Mouse (Mus musculus) embryonic facial prominence, embryonic 14.5 days (tissue): ENCODE measurements around the gene Epgn. TPM values are rescaled to one million over a fixed set of nuclear protein-coding genes. Genes with fewer than 3 reads are reported as not detected.

Source experiments
- ATAC-seq: fragments of 200-750 bp; cut with Nextera tagmentation; 2 replicates; pipeline ENCODE4 v1.8.0; 2017; ENCODE audit warnings: low read depth, moderate number of reproducible peaks, moderate TSS enrichment
- DNase-seq: peaks from one replicate; pipeline ENCODE4 v3.0.0-alpha.2; 2015; ENCODE audit warnings: low spot score
- H3K27ac ChIP-seq: fragments of 300-500 bp; sonication (generic); replicated peaks from 2 replicates; pipeline ENCODE4 v1.5.1; 2014; ENCODE audit warnings: low read depth, mild to moderate bottlenecking, low read length, moderate library complexity
- H3K27me3 ChIP-seq: fragments of 300-500 bp; sonication (generic); replicated peaks from 2 replicates; pipeline ENCODE4 v1.6.1; 2014; ENCODE audit warnings: low read length; ENCODE audit not compliant: control insufficient read depth, insufficient read depth
- H3K36me3 ChIP-seq: fragments of 300-500 bp; sonication (generic); 2 replicates; pipeline ENCODE4 v1.6.1; 2014; ENCODE audit warnings: low read length, mixed read lengths; ENCODE audit not compliant: control insufficient read depth, insufficient read depth
- H3K4me1 ChIP-seq: fragments of 300-500 bp; sonication (generic); 2 replicates; pipeline ENCODE4 v1.6.1; 2014; ENCODE audit warnings: antibody characterized with exemption, low read length; ENCODE audit not compliant: control insufficient read depth, insufficient read depth
- H3K4me2 ChIP-seq: fragments of 300-500 bp; sonication (generic); 2 replicates; pipeline ENCODE4 v1.6.1; 2014; ENCODE audit warnings: low read depth, mild to moderate bottlenecking, low read length, moderate library complexity, mixed read lengths
- H3K4me3 ChIP-seq: fragments of 300-500 bp; sonication (generic); 2 replicates; pipeline ENCODE4 v1.5.1; 2014; ENCODE audit warnings: low read depth, mild to moderate bottlenecking, low read length
- H3K9ac ChIP-seq: fragments of 300-500 bp; sonication (generic); 2 replicates; pipeline ENCODE4 v1.6.1; 2014; ENCODE audit warnings: low read depth, mild to moderate bottlenecking, low read length, moderate library complexity, mixed read lengths
- H3K9me3 ChIP-seq: fragments of 300-500 bp; sonication (generic); 2 replicates; pipeline ENCODE4 v1.6.1; 2016; ENCODE audit warnings: low read length; ENCODE audit not compliant: control insufficient read depth
- WGBS: fragments of 180-500 bp; shearing (Covaris S2); extraction: QIAGEN DNeasy Blood & Tissue Kit; methylation state at CpG from one replicate; pipeline ENCODE4 v1.1.7; 2014; 5-methylcytosine and 5-hydroxymethylcytosine counted together
- polyA plus RNA-seq: library from polyadenylated mRNA; unstranded; fragments of >200 nt; fragmentation: Nextera tagmentation; extraction: Ambion mirVana; gene quantifications from 2 replicates; pipeline ENCODE4 v1.2.1, GENCODE M21; 2014

Epgn gene
- polyA plus RNA-seq, 1 experiment from 2014 or later = 0.35 TPM

DNA sequence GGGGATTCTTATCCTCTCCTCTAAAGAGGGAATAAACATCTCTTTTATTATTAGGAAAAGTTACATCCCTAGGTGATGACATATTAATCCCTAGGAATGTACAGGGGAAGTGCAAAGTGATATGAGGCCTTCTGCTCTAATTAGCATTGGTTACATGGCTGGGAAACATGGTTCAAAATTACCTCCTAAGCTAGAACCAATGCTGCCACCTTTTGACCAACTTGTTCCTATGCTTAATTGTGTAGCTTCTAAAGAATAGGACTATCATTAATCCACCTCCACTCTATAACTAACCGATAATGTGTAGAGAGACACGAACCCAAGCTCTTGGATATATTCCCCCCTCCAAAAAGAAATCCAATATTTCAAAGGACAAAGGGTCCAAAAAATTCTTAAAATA, 3.4 kb downstream of the Epgn start:
- Histone ChIP-seq H3K9me3 (no peaks in the 10 kb centered on the region), H3K27me3 (no peaks in the 10 kb centered on the region), H3K4me2 (no peak overlapping the region), H3K4me1 (no peaks in the 10 kb centered on the region), H3K4me3 (no peak overlapping the region), H3K9ac (no peak overlapping the region), H3K27ac (no peak overlapping the region), H3K36me3 (no peaks in the 10 kb centered on the region)
- DNase-seq (no peak), ATAC-seq (no peak)
- WGBS = 92% methylated on average over 2 of the region's 2 CpGs

- Histone ChIP-seq H3K9me3 (no peaks in the 10 kb centered on the region), H3K4me2 (no peak overlapping the region), H3K9ac (no peak overlapping the region), H3K4me1 (no peaks in the 10 kb centered on the region), H3K4me3 (no peak overlapping the region), H3K27ac (no peak overlapping the region), H3K27me3 (no peaks in the 10 kb centered on the region), H3K36me3 (no peaks in the 10 kb centered on the region)
- DNase-seq (no peak), ATAC-seq (no peak)
- 59% methylated on average over 2 of the region's 2 CpGs for WGBS
These were observed 8.1 kb downstream of the Epgn start for GRCm38 (mm10) chr5:91035341-91035740.

GRCm38 (mm10) chr5:91036628-91037027, 9.4 kb downstream of the Epgn start:
- Histone ChIP-seq H3K9ac (no peak overlapping the region), H3K27ac (no peak overlapping the region), H3K36me3 (no peaks in the 10 kb centered on the region), H3K9me3 (no peaks in the 10 kb centered on the region), H3K4me3 (no peak overlapping the region), H3K27me3 (no peaks in the 10 kb centered on the region), H3K4me2 (no peak overlapping the region), H3K4me1 (no peaks in the 10 kb centered on the region)
- ATAC-seq = no peak
- WGBS = 76% methylated on average over 4 of the region's 4 CpGs
- no peak for DNase-seq

DNA sequence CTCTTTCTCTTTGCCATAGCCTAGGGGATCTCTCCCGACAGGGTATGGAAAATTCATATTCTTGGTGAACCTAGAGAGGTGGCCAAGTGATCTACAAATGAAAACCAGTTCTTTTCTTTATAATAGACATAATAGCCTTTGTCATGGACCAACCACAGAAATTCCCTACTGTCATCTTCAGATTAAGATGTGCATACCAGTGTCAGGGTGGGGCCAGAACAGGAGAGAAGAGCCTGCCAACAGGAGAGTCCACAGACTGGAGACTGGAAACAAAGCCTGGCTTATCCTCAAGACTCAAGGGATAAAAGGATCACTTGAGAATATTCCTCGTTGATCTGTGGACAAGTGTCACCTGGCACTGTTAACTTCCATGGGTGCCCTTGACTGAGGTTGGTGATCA, 10.5 kb downstream of the Epgn start:
- no peaks in the 10 kb centered on the region for H3K4me1 ChIP-seq
- no peak overlapping the region for H3K4me2 ChIP-seq
- H3K9ac ChIP-seq = no peak overlapping the region
- H3K36me3 ChIP-seq = no peaks in the 10 kb centered on the region
- WGBS = 52% methylated on average over 2 of the region's 2 CpGs
- H3K27me3 ChIP-seq = no peaks in the 10 kb centered on the region
- ATAC-seq (no peak), DNase-seq (no peak)
- H3K4me3 ChIP-seq = no peak overlapping the region
- no peak overlapping the region for H3K27ac ChIP-seq
- H3K9me3 ChIP-seq = no peaks in the 10 kb centered on the region

DNA sequence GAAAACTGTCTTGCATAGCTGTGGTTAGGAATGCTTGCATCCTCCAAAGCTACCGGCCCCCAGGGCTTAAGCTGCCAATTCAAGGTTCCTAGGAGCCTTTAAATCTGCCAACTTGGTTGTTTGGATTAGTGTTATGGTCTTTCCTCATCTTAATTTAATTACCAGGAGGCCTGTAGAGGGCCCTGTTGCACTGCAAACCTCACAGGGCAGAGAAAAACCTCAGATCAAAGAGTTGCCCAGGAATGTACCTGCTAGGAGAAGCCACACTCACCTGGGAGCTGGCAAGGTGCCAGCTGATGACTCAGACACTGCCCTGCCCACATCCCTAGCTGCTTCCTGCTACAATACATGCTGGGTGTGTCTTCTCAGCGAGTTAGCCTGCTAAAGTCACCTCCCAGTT, 11.3 kb downstream of the Epgn start:
- 12% methylated on average over 2 of the region's 2 CpGs for WGBS
- no peaks in the 10 kb centered on the region for H3K9me3 ChIP-seq
- peak; percentile 95 for ATAC-seq
- H3K9ac ChIP-seq = no peak overlapping the region
- no peak overlapping the region for H3K4me2 ChIP-seq
- DNase-seq = peak; percentile 92
- H3K27ac ChIP-seq = no peak overlapping the region
- no peaks in the 10 kb centered on the region for H3K36me3 ChIP-seq
- no peak overlapping the region for H3K4me3 ChIP-seq
- no peaks in the 10 kb centered on the region for H3K4me1 ChIP-seq
- no peaks in the 10 kb centered on the region for H3K27me3 ChIP-seq

DNA sequence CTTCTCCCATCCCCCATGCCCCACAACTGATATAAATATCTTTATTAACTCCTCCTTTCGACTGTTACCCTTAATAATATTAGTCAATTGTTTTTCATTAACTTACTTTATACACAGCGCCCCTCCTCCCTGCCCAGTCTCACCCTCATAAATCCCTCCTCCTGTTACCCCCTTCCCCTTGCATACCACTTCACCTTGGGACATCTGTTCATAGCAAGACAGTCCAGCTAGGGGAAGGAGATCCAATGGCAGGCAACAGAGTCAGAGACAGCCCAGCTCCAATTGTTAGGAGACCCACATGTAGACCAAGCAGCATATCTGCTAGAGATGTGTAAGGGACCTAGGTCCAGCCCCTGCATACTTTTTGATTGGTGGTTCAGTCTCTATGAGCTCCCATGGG, 11.7 kb downstream of the Epgn start:
- Histone ChIP-seq H3K9me3 (no peaks in the 10 kb centered on the region), H3K4me2 (no peak overlapping the region), H3K4me3 (no peak overlapping the region), H3K27ac (no peak overlapping the region), H3K4me1 (no peaks in the 10 kb centered on the region), H3K9ac (no peak overlapping the region), H3K36me3 (no peaks in the 10 kb centered on the region), H3K27me3 (no peaks in the 10 kb centered on the region)
- WGBS = 75% methylated on average over 2 of the region's 2 CpGs
- peak; percentile 14; the same call in 1 of the 2 replicates for ATAC-seq
- DNase-seq = no peak

DNA sequence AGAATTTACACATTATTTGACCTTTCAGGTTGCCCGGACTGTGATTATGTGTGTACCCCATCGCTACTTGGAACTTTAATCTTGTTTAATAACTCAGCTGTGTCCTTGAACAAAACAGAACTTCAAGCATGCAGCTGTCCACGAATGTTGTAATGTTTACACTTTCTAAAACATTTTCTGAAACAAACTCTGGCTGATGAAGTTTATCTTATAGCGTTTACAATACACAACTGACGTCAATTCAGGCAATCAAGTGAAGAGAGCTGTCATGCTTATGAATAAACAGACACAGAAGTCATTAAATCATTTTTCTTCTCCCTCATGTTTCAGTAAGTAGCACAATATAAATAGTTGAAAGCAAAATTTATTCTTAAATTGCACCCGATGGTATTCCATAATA, 20.7 kb downstream of the Epgn start:
- Histone ChIP-seq H3K27me3 (no peaks in the 10 kb centered on the region), H3K36me3 (no peaks in the 10 kb centered on the region), H3K4me1 (no peaks in the 10 kb centered on the region), H3K4me2 (no peak overlapping the region), H3K4me3 (no peak overlapping the region), H3K9ac (no peak overlapping the region), H3K9me3 (no peaks in the 10 kb centered on the region), H3K27ac (no peak overlapping the region)
- no peak for ATAC-seq
- no peak for DNase-seq
- WGBS = 64% methylated on average over 6 of the region's 6 CpGs

GRCm38 (mm10) chr5:91048397-91048796, 21.1 kb downstream of the Epgn start:
- Histone ChIP-seq H3K4me1 (no peaks in the 10 kb centered on the region), H3K4me3 (no peak overlapping the region), H3K4me2 (no peak overlapping the region), H3K27ac (no peak overlapping the region), H3K9ac (no peak overlapping the region), H3K27me3 (no peaks in the 10 kb centered on the region), H3K36me3 (no peaks in the 10 kb centered on the region), H3K9me3 (no peaks in the 10 kb centered on the region)
- DNase-seq = no peak
- ATAC-seq = no peak
- 81% methylated on average over 8 of the region's 8 CpGs for WGBS

- no peak for ATAC-seq
- 59% methylated on average over 4 of the region's 4 CpGs for WGBS
These were observed 45.1 kb downstream of the Epgn start for GRCm38 (mm10) chr5:91072340-91072739.

More at GRCm38 (mm10) chr5:91072340-91072739, 45.1 kb downstream of the Epgn start:
- no peaks in the 10 kb centered on the region for H3K36me3 ChIP-seq
- no peaks in the 10 kb centered on the region for H3K9me3 ChIP-seq
- no peak overlapping the region for H3K27ac ChIP-seq
- no peak overlapping the region for H3K4me3 ChIP-seq
- peaks cover 23% of the 10 kb centered on the region for H3K27me3 ChIP-seq
- peaks cover 4% of the 10 kb centered on the region for H3K4me1 ChIP-seq
- no peak overlapping the region for H3K9ac ChIP-seq
- no peak overlapping the region for H3K4me2 ChIP-seq
- no peak for DNase-seq
